Mouse (Mus musculus) kidney, adult 9 months (tissue): ENCODE data around the gene Tex52.
A peak's percentile ranks its signal among the peaks of the same experiment; 100 is the strongest.

Source experiments
- DNase-seq: peaks from one replicate; pipeline ENCODE4 v3.0.0; 2022

Gene Tex52

GRCm38 (mm10) chr6:128381254-128381653 is 6.0 kb downstream of the Tex52 start:
- DNase-seq = no peak

DNA sequence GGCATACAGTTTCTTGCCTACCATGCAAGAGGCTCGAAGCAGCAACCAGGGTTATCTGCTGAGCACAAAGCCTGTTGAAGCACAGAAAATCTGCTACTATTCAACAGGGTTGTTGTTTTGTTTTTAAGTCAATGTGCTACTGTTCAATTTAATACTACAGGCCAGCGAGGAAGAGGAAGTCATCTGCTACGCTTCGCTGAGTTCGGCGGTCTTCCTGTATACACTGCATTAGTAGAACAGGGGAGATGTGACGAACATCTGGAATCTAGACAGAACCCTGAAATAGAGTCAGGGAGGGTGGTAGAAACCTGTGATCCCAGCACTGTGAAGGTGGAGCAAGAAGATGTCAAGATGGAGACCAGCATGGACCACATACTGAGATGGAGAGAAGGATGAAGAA is 8.5 kb downstream of the Tex52 start:
- DNase-seq = no peak

DNA sequence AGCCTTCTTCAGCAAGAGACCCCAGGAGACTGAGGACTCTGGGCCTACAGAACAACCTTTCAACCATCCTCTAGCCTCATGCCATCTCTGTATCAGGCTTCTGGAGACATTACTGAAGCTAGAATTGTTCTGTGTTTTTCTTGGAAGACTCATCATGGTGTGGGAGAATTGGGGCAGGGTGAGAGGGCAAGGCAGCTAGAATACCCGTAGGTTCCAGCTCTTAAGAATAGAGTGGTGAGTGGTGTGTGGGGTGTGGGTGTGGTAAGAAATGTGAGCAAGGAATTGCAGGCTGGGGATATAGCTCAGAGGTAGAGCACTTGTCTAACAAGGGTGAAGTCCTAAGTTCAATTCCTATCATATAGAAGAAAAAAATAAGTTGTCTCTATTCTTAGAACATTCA is 9.8 kb downstream of the Tex52 start:
- DNase-seq = no peak

DNA sequence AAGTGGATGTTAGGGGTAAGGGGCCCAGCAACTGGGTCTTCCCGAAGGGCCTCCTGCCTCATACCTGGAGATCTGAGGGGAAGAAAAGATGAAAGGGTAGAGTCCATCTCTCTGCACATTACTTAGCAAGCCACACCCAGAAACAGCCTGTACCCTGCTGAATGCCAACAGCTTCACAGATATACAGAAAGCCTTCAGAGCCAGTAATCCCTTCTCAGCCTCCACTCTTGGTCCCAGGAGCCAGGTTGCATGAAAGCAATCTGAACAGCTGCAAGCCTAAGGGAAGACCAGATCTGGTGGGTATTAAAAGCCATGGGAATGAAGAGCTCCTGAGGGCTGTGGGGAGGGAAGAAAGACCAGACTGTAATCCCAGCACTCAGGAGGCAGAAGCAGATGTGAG is 13.9 kb downstream of the Tex52 start:
- DNase-seq = no peak

DNA sequence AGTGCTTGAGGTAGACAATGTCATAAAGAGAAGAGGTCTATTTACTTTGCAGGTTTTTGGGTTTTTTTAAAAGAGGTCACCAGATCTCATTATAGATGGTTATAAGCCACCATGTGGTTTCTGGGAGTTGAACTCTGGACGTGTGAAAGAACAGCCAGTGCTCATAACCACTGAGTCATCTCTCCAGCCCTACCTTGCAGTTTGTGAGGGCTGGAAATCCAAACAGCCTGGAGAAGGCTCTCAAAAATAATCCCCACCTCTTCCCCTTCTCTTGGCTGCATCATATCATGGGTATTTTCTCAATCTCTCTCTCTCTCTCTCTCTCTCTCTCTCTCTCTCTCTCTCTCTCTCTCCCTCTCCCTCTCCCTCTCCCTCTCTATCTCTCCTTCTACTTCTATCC is 15.4 kb downstream of the Tex52 start:
- no peak for DNase-seq

GRCm38 (mm10) chr6:128397574-128398261 is 22.5 kb downstream of the Tex52 start:
- DNase-seq = peak; percentile 87

DNA sequence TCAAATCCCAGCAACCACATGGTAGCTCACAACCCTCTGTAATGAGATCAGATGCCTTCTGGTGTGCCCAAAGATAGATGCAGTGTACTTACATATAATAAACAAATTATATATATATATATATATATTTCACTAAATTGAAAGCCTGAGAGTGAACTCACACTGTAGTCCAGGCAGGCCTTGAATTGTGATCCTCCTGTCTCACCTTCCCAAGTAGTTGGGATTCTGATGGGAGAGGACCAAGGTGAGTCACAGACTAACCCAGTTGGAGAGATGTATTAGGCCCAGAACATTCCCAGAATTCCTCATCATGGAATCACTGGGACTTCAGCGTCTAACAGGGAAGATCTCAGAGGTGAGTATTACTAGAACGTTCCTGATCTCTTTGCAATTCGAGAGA is 23.7 kb downstream of the Tex52 start, which contains the start of gene Nrip2:
Nrip2 (plus strand) TSS at position 301 of the 400 bp plus-strand sequence.
- no peak for DNase-seq

- peak; percentile 21 for DNase-seq
Observed at GRCm38 (mm10) chr6:128399421-128400185, 24.3 kb downstream of the Tex52 start.

DNA sequence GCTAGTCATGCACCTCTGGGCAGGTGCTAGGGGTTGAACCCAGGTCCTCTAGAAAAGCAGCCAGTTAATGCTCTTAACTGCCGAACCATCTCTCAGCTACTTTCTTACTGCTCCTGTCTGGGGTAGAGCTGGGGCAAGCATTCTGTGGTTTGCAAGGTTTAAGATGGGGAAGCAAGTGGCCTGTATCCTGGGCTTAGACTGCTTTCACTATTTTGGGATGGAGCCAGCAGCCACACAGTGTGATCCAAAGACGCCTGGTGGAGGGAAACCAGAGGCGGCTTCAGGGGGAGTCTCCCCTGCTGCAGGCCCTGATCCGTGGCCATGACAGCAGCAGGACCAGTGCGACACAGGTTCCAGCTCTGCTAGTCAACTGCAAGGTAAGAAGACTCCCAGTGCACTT is 29.5 kb downstream of the Tex52 start:
- DNase-seq = no peak

DNA sequence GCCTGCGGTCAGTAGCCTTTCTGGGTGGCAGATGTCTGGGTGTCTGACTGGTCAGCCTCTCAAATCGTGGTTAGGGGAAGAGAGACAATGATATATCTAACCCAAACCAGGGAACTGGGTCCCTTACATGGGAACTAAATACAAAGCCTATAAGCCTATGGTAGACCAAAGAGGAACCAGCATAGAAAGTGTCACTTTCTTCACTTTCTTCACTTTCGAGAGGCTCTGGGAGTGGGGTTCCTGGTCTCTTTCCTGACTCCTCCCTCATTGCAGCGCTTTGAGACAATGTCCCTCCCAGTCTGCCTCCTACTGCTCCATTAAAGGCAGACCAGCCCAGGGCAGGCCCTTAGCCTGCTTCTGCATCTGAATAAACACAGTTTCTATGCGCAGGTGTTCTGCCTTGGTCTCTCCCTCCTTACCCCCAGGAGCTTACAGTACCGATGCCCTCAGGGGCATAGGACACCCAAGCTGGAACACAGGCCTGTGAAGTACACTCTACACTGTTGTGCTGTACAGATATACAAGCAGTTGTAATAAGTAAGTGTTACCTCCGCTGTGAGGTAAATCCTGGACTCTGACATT is 33.4 kb downstream of the Tex52 start:
- peak; percentile 59 for DNase-seq

GRCm38 (mm10) chr6:128410305-128410704 is 35.0 kb downstream of the Tex52 start:
- no peak for DNase-seq

DNA sequence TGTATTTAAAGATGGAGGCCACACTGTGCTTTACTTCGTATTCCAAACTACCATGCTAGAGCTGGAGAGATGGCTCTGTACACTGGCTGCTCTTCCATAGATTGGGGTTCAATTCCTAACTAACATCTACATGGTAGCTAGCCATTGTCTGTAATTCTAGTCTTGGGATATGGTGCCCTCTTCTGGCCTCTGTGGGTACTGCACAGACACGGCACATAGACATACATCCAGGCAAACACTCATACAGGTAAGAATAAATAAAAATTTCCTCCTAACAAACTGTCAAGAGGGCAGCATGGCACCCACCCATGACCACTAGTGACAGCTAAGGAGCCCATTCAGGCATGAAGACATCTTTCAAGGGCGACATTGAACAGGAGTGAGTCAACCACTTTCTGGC is 35.9 kb downstream of the Tex52 start:
- DNase-seq = peak; percentile 86

DNA sequence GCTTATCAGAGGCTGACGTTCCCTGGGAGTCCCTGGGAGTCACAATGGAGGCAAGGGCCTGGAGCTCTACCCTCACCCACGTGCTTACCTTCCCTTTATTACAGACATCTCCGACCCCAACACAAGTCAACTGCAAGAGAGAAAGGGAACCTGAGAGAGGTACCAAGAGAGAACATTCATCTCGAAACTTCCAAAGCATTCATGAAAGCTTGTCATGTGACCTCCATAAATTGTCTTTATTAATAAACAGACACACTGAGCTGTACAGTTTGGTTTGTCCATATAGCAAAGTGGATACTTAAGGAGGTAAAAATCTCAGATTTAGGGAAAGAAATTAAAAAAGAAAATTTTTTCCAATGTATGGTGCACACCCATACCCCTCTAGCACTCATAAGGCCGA is 40.9 kb downstream of the Tex52 start:
- DNase-seq = no peak

GRCm38 (mm10) chr6:128418076-128418475 is 42.8 kb downstream of the Tex52 start:
- no peak for DNase-seq

DNA sequence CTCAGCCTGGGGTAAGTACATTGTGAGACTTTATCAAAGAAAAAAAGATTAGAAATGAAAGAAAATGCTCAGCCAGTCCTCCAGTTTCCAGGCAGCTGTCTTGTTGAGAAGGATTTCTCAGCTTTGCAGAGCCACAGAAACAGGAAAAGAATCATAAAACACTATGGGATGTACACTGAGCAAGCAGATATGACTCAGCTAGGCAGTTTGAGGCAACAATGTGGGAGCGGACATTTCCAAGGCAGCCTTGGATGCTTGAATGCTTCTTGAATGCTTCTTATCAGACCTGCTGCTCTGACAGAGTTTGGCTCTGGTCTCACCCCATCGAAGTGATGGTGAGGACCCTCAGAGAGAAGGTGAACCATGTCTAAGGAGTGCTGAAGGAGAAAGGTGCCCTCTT is 45.8 kb downstream of the Tex52 start:
- no peak for DNase-seq

DNA sequence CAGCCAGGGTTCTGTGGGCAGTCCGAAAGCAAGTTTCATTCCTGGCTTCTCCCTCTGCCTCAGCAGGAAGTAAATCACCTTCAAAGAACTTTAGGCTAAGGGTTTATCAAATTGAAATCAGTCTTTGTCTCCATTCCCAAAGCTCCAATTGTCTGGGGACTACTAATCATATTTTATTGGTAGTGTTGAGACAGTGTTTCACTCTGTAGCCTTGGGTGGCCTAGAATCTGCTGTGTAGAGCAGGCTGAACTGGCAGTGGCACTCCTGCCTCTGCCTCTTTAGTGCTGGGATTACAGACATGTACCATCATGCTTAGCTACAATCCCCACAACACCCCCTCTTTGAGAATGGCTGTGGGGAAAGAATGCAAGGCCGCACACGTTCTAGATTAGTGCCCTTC is 46.2 kb downstream of the Tex52 start:
- DNase-seq = no peak

- no peak for DNase-seq
Observed at GRCm38 (mm10) chr6:128423496-128424268, 48.4 kb downstream of the Tex52 start.

DNA sequence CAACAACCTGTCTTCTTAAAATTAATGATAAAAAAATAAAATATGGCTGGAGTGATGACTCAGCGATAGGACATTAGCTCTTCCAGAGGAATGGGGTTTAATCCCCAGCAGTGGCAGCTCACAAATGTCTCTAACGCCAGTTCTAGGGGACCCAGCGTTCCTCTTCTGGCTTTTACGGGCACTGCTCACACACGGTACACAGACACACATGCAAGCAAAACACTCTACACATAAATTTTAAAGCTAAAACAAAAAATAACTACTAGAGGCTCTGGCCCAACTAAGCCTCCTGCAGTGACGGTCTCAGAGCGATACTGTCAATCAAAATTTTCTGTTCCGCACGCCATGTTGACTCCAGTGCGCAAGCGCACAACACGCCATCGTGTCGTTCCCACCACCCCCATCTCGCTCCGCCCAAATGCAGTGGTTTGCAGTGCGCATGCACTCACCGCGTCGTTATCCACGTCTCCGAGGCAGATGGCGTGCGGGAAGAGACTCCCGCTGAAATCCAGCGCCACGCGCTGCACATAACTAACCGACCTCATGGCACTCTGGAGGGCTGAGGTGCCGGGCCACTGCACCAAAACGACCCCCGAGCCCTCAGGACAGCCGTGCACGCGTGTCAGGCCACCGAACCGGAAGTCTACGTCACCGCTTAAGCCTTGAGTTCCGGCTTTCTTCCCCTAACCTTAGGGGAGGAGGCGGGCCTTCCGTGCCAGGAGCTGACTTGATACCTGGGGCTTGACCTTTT is 49.2 kb downstream of the Tex52 start, which contains the start of gene Itfg2:
Itfg2 (minus strand) TSS at position 663 of the 751 bp plus-strand sequence.
- DNase-seq = peak; percentile 98

DNA sequence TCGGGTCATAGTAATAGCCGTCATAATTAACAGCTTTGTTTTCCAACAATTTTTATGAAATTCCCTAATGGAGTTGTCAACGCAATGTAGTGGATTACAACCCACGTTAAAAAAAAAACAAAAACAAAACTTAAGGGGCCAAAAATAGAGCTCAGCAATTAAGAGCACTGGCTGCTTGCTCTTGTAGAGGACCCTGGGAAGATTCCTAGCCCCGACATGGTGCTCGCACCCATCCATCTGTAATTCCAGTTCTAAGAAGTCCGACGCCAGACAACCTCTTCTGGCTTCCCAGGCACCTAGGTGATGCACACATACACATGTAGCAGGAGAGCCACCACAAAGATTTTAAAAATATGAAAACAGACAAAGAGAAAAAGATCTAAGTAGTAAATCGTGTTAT is 49.8 kb downstream of the Tex52 start:
- DNase-seq = no peak

DNA sequence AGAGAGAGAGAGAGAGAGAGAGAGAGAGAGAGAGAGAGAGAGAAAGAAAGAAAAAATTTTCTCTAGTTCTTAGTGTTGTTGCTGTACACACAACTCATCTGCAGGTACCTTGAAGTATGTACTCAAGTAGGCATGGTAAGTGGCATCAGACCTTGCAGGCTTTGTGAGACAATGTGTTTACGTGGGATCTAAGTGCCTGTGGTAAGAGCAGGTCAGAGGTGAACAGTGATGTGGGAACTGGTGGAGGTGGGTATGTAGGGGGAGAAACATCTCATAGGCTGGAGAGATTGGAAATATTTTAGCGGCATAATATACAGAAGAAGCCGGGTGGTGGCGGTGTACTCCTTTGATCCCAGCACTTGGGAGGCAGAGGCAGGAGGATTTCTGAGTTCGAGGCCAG is 52.3 kb downstream of the Tex52 start:
- DNase-seq = no peak

- DNase-seq = no peak
Observed at GRCm38 (mm10) chr6:128429300-128429699, 54.0 kb downstream of the Tex52 start.

GRCm38 (mm10) chr6:128429826-128430225 is 54.6 kb downstream of the Tex52 start:
- no peak for DNase-seq
